Mouse (Mus musculus): ENCODE results near the gene Dnah17. TPM values are rescaled to one million over a fixed set of nuclear protein-coding genes. Genes with fewer than 3 reads are reported as not detected.

Dnah17 gene
- total and polyA plus RNA-seq, 2 experiments, result under 0.01 TPM

DNA sequence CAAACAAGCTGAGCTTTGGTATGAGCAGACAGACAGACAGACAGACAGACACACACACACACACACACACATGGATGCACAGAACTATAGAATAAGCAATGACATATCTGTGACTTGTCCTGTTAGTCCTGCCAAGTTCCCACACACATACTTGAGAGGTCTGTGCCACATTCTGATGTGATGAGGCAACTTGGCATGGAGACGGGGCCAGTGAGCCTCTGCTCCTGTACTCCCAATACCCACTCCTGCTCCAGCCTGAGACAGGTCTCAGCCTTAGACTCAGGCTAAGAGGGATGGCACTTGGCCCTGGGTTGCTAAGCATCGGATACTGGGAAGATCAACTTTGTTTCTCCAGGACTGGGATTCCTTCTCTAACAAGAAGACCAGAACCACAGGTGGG, 30.3 kb upstream of the Dnah17 start:
- WGBS, result 77% methylated on average over 2 of the region's 2 CpGs
- TF ChIP-seq CTCF (IDR thresholded peaks at IDR 0.05; ENCODE audit: low read depth, low read length), result no peak
- no peak for TF ChIP-seq POLR2A (IDR thresholded peaks at IDR 0.05; ENCODE audit: extremely low read depth, insufficient read depth, low read length)

DNA sequence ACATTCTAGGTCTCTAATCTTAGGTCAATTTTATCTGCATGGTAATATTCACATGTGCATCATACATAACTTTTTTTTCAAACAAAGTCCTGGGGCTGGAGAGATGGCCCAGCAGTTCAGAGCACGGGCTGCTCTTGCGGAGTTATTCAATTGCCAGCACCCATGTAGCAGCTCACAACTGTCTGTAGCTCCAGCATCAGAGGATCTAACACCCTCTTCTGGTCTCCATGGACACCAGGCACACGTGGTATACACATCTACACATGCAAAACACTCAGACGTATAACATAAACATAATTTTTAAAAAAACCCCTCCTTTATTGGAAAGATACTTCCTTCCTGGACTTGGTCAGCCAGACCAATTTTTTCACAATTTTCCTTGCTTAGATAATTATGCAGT, 28.3 kb upstream of the Dnah17 start:
- H3K36me3 ChIP-seq (ENCODE audit: control insufficient read depth, insufficient read depth, low read length), result peaks cover 2% of the 10 kb centered on the region; the same call in 1 of the 2 replicates
- no peaks in the 10 kb centered on the region for H3K79me2 ChIP-seq (ENCODE audit: control insufficient read depth, insufficient read depth, low read length)
- H3K9ac ChIP-seq (ENCODE audit: low read depth, low read length), result no peak overlapping the region
- WGBS, result 75% methylated on average over 4 of the region's 4 CpGs
- H3K4me1 ChIP-seq (ENCODE audit: control insufficient read depth, insufficient read depth, low read length), result no peaks in the 10 kb centered on the region
- no peak overlapping the region for H3K27ac ChIP-seq (replicated peaks; ENCODE audit: insufficient read depth, low read depth, low read length)
- no peaks in the 10 kb centered on the region for H3K27me3 ChIP-seq (ENCODE audit: control insufficient read depth, insufficient read depth, low read length)
- DNase-seq (ENCODE audit: extremely low read depth, low read depth, low spot score), result no peak
- TF ChIP-seq POLR2A (IDR thresholded peaks at IDR 0.05; ENCODE audit: extremely low read depth, insufficient read depth, low read length), result no peak
- H3K4me3 ChIP-seq (ENCODE audit: insufficient read depth, low read depth, low read length), result no peak overlapping the region

More for the DNA sequence above, 30.3 kb upstream of the Dnah17 start:
- Histone ChIP-seq H3K9ac (ENCODE audit: low read depth, low read length) (no peak overlapping the region), H3K4me1 (ENCODE audit: control insufficient read depth, insufficient read depth, low read length) (no peaks in the 10 kb centered on the region), H3K27ac (replicated peaks; ENCODE audit: insufficient read depth, low read depth, low read length) (no peak overlapping the region), H3K4me3 (ENCODE audit: insufficient read depth, low read depth, low read length) (no peak overlapping the region), H3K27me3 (ENCODE audit: control insufficient read depth, insufficient read depth, low read length) (no peaks in the 10 kb centered on the region), H3K79me2 (ENCODE audit: control insufficient read depth, insufficient read depth, low read length) (no peaks in the 10 kb centered on the region), H3K36me3 (ENCODE audit: control insufficient read depth, insufficient read depth, low read length) (peaks cover 9% of the 10 kb centered on the region; the same call in 1 of the 2 replicates)
- DNase-seq (ENCODE audit: extremely low read depth, low read depth, low spot score), result no peak

DNA sequence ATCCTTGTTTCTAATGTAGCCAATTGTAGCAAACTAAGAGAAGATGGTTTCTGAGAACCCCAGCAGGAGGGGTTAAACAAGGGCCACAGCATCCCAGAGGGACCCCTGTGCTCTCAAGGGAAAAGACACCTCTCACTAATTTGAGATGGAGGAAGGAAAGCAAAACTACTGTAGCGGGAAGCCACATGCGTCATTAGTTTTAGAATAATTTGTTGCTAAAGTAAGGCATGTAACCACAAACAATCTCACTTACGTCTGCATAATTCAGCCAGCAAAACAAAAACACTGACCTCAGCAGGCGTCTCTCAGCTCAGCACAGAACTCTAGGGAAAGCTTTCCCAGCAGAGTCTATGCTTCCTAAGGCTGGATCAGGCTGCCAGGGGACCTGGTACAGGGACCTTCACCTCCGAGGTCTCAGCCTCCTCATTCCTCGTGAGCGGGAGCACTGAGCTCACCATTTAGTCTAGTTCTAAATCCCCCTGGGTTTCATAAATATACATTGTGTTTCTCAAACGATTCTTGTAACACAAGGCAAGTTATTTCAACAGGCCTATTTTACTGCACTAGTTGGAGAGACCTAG, 26.1 kb upstream of the Dnah17 start:
- Histone ChIP-seq H3K79me2 (ENCODE audit: control insufficient read depth, insufficient read depth, low read length) (no peaks in the 10 kb centered on the region), H3K9ac (ENCODE audit: low read depth, low read length) (no peak overlapping the region), H3K27ac (replicated peaks; ENCODE audit: insufficient read depth, low read depth, low read length) (no peak overlapping the region), H3K4me3 (ENCODE audit: insufficient read depth, low read depth, low read length) (no peak overlapping the region), H3K4me1 (ENCODE audit: control insufficient read depth, insufficient read depth, low read length) (no peaks in the 10 kb centered on the region), H3K27me3 (ENCODE audit: control insufficient read depth, insufficient read depth, low read length) (no peaks in the 10 kb centered on the region), H3K36me3 (ENCODE audit: control insufficient read depth, insufficient read depth, low read length) (no peaks in the 10 kb centered on the region)
- peak; percentile 30 for DNase-seq (ENCODE audit: extremely low read depth, low read depth, low spot score)
- TF ChIP-seq POLR2A (IDR thresholded peaks at IDR 0.05; ENCODE audit: extremely low read depth, insufficient read depth, low read length) (no peak), CTCF (IDR thresholded peaks at IDR 0.05; ENCODE audit: low read depth, low read length) (no peak)
- 82% methylated on average over 8 of the region's 8 CpGs for WGBS

DNA sequence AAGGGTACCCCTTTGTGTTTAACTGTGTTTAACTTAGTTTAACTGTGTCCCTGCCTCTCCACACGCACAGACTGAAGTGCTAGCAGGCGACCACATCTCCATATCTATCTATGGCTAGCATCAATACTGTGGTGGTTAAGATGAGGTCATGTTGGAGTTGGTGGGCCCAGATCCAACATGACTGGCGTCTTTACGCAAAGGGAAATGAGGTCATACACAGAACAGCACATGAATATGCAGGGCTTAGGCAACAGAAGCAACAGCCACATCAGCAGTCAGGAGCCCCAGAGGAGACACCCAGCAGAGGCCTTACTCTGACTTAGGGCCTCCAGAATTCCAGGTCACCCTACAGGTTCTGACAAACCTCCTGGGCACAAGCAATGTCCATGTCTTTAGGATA, 22.5 kb upstream of the Dnah17 start:
- Histone ChIP-seq H3K9ac (ENCODE audit: low read depth, low read length) (no peak overlapping the region), H3K36me3 (ENCODE audit: control insufficient read depth, insufficient read depth, low read length) (no peaks in the 10 kb centered on the region), H3K79me2 (ENCODE audit: control insufficient read depth, insufficient read depth, low read length) (no peaks in the 10 kb centered on the region), H3K27me3 (ENCODE audit: control insufficient read depth, insufficient read depth, low read length) (no peaks in the 10 kb centered on the region), H3K4me3 (ENCODE audit: insufficient read depth, low read depth, low read length) (no peak overlapping the region), H3K4me1 (ENCODE audit: control insufficient read depth, insufficient read depth, low read length) (peaks cover 5% of the 10 kb centered on the region), H3K27ac (replicated peaks; ENCODE audit: insufficient read depth, low read depth, low read length) (no peak overlapping the region)
- WGBS, result 77% methylated on average over 4 of the region's 4 CpGs
- no peak for DNase-seq (ENCODE audit: extremely low read depth, low read depth, low spot score)
- no peak for TF ChIP-seq CTCF (IDR thresholded peaks at IDR 0.05; ENCODE audit: low read depth, low read length)
- no peak for TF ChIP-seq POLR2A (IDR thresholded peaks at IDR 0.05; ENCODE audit: extremely low read depth, insufficient read depth, low read length)

DNA sequence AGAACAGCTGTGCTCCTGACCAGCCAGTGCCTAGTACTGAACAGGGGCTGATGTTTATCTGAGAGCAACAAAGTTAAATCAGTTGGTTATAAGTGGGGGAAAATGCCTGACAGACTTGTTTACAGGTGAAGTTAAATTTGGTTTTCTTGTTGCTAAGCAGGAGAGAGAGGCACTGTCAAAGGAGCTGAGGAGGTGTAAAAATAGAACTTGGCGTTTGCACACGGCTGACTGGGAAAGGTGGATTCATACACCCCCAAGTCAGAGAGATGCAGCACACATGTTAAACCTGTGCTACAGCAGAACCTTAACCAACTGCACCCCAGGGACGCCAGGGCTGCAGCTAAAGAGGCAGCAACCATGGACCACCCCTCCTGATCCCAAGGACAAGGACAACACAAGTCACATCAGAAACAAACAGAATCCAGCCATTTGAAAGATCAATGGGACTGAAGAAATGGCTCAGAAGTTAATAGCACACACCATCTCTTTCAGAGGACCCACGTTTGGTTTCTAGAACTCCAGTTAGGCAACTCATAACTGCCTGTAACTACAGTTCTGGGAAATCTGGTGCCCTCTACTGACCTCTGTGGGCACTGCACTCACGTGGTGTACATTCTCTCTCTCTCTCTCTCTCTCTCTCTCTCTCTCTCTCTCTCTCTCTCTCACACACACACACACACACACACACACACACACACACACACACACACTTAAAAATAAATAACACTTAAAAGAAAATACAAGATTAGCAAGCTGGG, 21.2 kb upstream of the Dnah17 start:
- peaks cover 6% of the 10 kb centered on the region for H3K4me1 ChIP-seq (ENCODE audit: control insufficient read depth, insufficient read depth, low read length)
- H3K9ac ChIP-seq (ENCODE audit: low read depth, low read length), result no peak overlapping the region
- H3K79me2 ChIP-seq (ENCODE audit: control insufficient read depth, insufficient read depth, low read length), result no peaks in the 10 kb centered on the region
- H3K36me3 ChIP-seq (ENCODE audit: control insufficient read depth, insufficient read depth, low read length), result no peaks in the 10 kb centered on the region
- no peak for DNase-seq (ENCODE audit: extremely low read depth, low read depth, low spot score)
- WGBS, result 88% methylated on average over 5 of the region's 5 CpGs
- H3K4me3 ChIP-seq (ENCODE audit: insufficient read depth, low read depth, low read length), result no peak overlapping the region
- H3K27me3 ChIP-seq (ENCODE audit: control insufficient read depth, insufficient read depth, low read length), result no peaks in the 10 kb centered on the region
- no peak overlapping the region for H3K27ac ChIP-seq (replicated peaks; ENCODE audit: insufficient read depth, low read depth, low read length)
- TF ChIP-seq CTCF (IDR thresholded peaks at IDR 0.05; ENCODE audit: low read depth, low read length) (no peak), POLR2A (IDR thresholded peaks at IDR 0.05; ENCODE audit: extremely low read depth, insufficient read depth, low read length) (no peak)

DNA sequence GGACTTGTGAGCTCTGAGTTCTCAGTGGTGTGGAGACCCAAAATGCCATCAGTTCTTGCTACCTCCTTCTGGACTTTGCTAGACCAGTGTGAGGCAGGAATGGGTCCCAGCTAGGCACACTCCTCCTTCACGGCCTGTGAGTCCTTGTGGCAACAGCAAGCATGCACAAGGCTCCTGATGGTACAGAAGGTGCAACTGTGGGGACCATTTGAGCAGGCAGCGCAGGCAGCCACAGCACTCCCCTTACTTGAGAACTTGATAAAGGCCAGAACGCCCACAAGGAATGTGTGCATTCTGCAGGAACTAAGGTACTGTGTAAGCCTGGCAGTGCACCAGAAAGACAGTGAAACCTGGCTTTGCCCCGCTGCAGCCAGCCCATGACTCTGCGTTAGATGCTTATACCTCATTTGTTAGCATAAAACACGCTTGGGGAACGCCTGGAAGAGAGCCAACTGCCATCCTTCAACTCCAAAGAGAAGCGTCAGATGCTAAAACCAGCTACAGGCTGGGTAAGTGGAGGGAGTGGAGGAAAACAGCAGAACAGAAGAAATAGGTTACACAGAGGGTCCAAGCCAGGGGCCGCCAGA, 19.8 kb upstream of the Dnah17 start:
- H3K79me2 ChIP-seq (ENCODE audit: control insufficient read depth, insufficient read depth, low read length), result no peaks in the 10 kb centered on the region
- TF ChIP-seq CTCF (IDR thresholded peaks at IDR 0.05; ENCODE audit: low read depth, low read length) (no peak), POLR2A (IDR thresholded peaks at IDR 0.05; ENCODE audit: extremely low read depth, insufficient read depth, low read length) (no peak)
- peaks cover 6% of the 10 kb centered on the region for H3K4me1 ChIP-seq (ENCODE audit: control insufficient read depth, insufficient read depth, low read length)
- no peak overlapping the region for H3K4me3 ChIP-seq (ENCODE audit: insufficient read depth, low read depth, low read length)
- H3K9ac ChIP-seq (ENCODE audit: low read depth, low read length), result no peak overlapping the region
- H3K27me3 ChIP-seq (ENCODE audit: control insufficient read depth, insufficient read depth, low read length), result no peaks in the 10 kb centered on the region
- H3K36me3 ChIP-seq (ENCODE audit: control insufficient read depth, insufficient read depth, low read length), result no peaks in the 10 kb centered on the region
- no peak for DNase-seq (ENCODE audit: extremely low read depth, low read depth, low spot score)
- WGBS, result 88% methylated on average over 9 of the region's 9 CpGs
- no peak overlapping the region for H3K27ac ChIP-seq (replicated peaks; ENCODE audit: insufficient read depth, low read depth, low read length)
